Mouse (Mus musculus): ENCODE measurements around the gene Trim14. TPM values are rescaled to one million over a fixed set of nuclear protein-coding genes. Genes with fewer than 3 reads are reported as not detected.

The Trim14 gene
- total and polyA plus RNA-seq, 2 experiments from 2014 or later: 0.73 to 1.4 TPM

DNA sequence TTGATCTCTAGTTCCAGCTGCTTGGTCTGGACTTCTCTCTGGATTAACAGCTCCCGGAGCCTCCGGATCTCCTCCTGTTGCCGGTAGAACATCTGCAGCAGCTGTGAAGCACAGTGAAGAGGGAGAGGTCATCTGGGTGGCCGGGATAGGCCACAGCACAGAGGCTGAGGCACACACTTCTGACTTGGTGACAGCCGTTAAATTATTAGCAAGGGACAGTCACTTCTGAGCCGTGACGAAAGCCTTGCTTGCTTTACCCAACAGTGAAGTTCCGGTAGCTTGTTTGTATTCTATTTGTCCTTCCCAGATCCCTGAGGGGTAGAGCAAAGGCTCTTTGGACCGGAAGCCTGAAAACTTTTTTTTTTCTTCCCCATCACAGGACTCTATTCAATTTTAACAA is 3.2 kb upstream of the Trim14 start:
- ATAC-seq: no peak
- peaks cover 20% of the 10 kb centered on the region; the same call in 1 of the 2 replicates for H3K27me3 ChIP-seq (ENCODE audit: insufficient read depth, low read length)
- no peak overlapping the region for H3K4me3 ChIP-seq (ENCODE audit: low read depth, low read length)
- H3K36me3 ChIP-seq (ENCODE audit: insufficient read depth): peaks cover 12% of the 10 kb centered on the region
- TF ChIP-seq CTCF (IDR thresholded peaks at IDR 0.05; ENCODE audit: low read depth): no peak
- no peak for DNase-seq
- H3K4me2 ChIP-seq (ENCODE audit: low read depth): no peak overlapping the region
- H3K27ac ChIP-seq (ENCODE audit: low read depth, low read length): no peak overlapping the region
- H3K4me1 ChIP-seq (ENCODE audit: insufficient read depth): no peaks in the 10 kb centered on the region
- no peak overlapping the region for H3K9ac ChIP-seq
- WGBS: 81% methylated on average over 9 of the region's 9 CpGs
- no peaks in the 10 kb centered on the region for H3K9me3 ChIP-seq (ENCODE audit: low read length)

DNA sequence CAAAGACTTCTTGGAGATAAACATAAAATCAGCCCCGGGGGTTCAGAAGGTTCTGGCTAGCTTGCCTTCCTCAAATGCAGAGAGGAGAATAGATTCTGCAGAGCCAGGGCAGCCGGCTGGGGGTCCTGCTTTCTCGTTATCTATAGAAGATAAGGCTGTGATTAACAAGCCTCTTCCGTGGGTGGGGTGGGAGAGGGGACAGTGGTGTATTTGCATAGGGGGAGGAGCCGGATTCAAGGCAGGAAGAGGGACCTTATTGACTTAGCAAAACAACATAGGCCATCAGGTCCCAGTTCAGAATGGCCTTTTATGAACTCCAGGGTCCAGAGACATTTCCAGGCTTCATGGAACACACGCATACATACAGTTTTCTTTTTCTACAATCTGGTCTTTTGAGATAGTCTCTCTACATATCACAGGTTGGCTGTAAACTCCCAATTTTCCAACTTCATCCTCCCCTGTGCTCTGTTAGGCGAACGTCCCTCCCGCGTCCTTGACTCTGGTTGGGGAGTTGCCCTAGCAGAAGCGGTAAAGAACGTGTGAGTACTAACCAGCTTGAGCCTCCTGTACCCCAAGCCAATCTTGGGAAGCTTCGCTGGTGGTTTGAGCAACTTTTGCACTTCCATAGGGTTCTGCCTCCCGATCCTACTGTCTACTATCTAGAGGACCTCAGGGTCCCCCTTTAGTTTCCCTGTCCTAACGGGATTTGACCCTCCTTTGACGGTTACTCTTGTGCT is 679 bp downstream of the Trim14 start:
- no peak for TF ChIP-seq CTCF (IDR thresholded peaks at IDR 0.05; ENCODE audit: low read depth)
- H3K27ac ChIP-seq (ENCODE audit: low read depth, low read length): no peak overlapping the region
- no peaks in the 10 kb centered on the region; the same call in none of the 2 replicates for H3K36me3 ChIP-seq (ENCODE audit: insufficient read depth)
- no peak for DNase-seq
- 12% methylated on average over 16 of the region's 16 CpGs for WGBS
- peak overlapping the region; percentile 65 for H3K4me2 ChIP-seq (ENCODE audit: low read depth)
- no peaks in the 10 kb centered on the region for H3K9me3 ChIP-seq (ENCODE audit: low read length)
- H3K9ac ChIP-seq: peak overlapping the region; percentile 39; the same call in 1 of the 2 replicates
- H3K4me1 ChIP-seq (ENCODE audit: insufficient read depth): no peaks in the 10 kb centered on the region
- ATAC-seq: 0 out of 2 replicates have a peak, but pooled peaks have one; percentile 23
- peaks cover 20% of the 10 kb centered on the region; the same call in 1 of the 2 replicates for H3K27me3 ChIP-seq (ENCODE audit: insufficient read depth, low read length)
- peak overlapping the region; percentile 37 for H3K4me3 ChIP-seq (ENCODE audit: low read depth, low read length)

DNA sequence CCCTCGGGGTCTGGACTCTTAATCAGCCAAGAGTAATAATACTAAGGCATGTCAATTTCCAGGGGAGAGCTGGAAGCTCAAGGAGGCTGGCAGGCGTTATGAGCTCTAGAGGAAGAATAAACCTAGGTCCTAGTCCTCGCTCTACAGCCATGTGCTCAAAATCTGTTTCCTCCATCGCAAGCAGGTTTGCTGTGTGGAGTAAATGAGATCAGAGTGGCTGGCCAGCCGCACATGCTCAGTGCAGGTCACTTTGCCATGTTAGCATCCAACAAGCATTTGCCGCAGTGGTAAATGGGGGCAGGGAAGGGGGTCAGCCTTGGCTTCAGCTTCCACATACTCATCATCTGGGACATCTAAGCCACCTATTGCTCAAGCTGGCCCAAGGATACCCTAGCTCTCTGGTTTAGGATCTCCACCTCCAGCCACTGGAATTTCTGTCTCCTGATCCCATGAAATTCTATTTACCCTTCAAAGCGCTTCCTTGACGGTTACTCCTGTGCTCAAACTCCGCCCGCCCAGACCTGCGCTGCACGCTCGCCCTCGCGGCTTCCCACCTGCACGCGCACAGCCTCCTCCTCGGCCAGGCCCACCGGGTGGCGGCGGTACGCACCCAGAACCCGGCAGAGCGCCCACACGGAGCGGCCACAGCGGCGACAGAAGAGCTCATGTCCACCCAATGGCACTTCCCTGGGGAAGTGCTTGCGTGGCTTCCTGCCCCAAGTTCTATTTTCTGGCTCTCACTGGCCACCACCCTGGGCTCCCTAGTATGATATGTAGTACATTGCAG is 1.8 kb downstream of the Trim14 start:
- Histone ChIP-seq H3K27me3 (ENCODE audit: insufficient read depth, low read length) (peaks cover 20% of the 10 kb centered on the region; the same call in 1 of the 2 replicates), H3K36me3 (ENCODE audit: insufficient read depth) (no peaks in the 10 kb centered on the region; the same call in none of the 2 replicates), H3K4me2 (ENCODE audit: low read depth) (peak overlapping the region; percentile 40), H3K4me1 (ENCODE audit: insufficient read depth) (no peaks in the 10 kb centered on the region), H3K27ac (ENCODE audit: low read depth, low read length) (no peak overlapping the region), H3K9ac (no peak overlapping the region; the same call in 1 of the 2 replicates), H3K4me3 (ENCODE audit: low read depth, low read length) (peak overlapping the region; percentile 14; the same call in 1 of the 2 replicates), H3K9me3 (ENCODE audit: low read length) (no peaks in the 10 kb centered on the region)
- no peak for TF ChIP-seq CTCF (IDR thresholded peaks at IDR 0.05; ENCODE audit: low read depth)
- peak; percentile 24; the same call in 1 of the 2 replicates for ATAC-seq
- no peak for DNase-seq
- WGBS: 12% methylated on average over 29 of the region's 29 CpGs

DNA sequence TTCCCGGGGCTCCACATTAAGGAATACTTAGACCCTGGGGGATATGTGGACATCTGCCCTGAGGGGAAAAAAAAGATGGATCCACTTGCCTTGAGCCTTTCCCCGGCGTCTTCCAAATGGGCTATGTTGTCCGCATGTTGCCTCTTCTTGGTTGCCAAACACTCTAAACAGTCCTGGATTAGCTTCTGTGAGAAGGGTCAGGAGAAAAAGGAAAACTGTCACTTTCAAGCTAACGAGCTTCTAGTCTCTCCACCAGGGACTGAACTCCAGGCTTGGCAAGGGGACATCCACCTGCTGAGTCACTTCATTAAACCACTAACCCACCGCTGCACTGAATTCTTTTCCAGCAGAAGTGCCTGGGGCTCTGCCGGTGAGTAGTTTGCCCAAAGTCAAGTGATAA is 3.0 kb downstream of the Trim14 start:
- no peak for DNase-seq
- Histone ChIP-seq H3K36me3 (ENCODE audit: insufficient read depth) (no peaks in the 10 kb centered on the region; the same call in 1 of the 2 replicates), H3K27ac (ENCODE audit: low read depth, low read length) (no peak overlapping the region), H3K27me3 (ENCODE audit: insufficient read depth, low read length) (peaks cover 20% of the 10 kb centered on the region; the same call in 1 of the 2 replicates), H3K4me3 (ENCODE audit: low read depth, low read length) (no peak overlapping the region), H3K4me1 (ENCODE audit: insufficient read depth) (no peaks in the 10 kb centered on the region), H3K4me2 (ENCODE audit: low read depth) (no peak overlapping the region), H3K9me3 (ENCODE audit: low read length) (no peaks in the 10 kb centered on the region), H3K9ac (no peak overlapping the region)
- TF ChIP-seq CTCF (IDR thresholded peaks at IDR 0.05; ENCODE audit: low read depth): no peak
- no peak for ATAC-seq
- WGBS: 55% methylated on average over 7 of the region's 7 CpGs

DNA sequence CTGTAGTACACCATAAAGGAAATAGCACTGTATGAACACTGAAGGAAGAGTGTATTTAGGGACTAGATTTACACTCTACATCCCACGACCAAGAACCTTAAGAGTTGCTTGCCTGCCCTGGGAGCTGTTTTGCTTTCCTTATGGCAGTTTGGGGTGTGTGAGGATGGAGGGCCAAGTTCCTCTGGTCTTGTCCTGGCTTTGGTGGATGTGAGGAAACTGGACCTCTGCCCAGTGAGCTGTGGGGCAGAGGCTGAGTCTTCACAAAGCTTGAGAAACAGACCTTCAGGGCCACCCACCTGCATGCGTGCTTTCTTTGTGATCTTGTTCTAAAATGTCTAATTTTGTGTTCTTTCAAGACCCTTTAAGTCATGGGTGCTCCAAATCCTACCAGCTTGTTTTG is 3.4 kb downstream of the Trim14 start:
- peaks cover 20% of the 10 kb centered on the region; the same call in 1 of the 2 replicates for H3K27me3 ChIP-seq (ENCODE audit: insufficient read depth, low read length)
- H3K9ac ChIP-seq: no peak overlapping the region
- no peak overlapping the region for H3K27ac ChIP-seq (ENCODE audit: low read depth, low read length)
- no peaks in the 10 kb centered on the region for H3K9me3 ChIP-seq (ENCODE audit: low read length)
- H3K4me3 ChIP-seq (ENCODE audit: low read depth, low read length): no peak overlapping the region
- no peak for TF ChIP-seq CTCF (IDR thresholded peaks at IDR 0.05; ENCODE audit: low read depth)
- ATAC-seq: no peak
- no peak for DNase-seq
- no peaks in the 10 kb centered on the region for H3K36me3 ChIP-seq (ENCODE audit: insufficient read depth)
- WGBS: 82% methylated on average over 2 of the region's 2 CpGs
- H3K4me1 ChIP-seq (ENCODE audit: insufficient read depth): no peaks in the 10 kb centered on the region
- no peak overlapping the region for H3K4me2 ChIP-seq (ENCODE audit: low read depth)

DNA sequence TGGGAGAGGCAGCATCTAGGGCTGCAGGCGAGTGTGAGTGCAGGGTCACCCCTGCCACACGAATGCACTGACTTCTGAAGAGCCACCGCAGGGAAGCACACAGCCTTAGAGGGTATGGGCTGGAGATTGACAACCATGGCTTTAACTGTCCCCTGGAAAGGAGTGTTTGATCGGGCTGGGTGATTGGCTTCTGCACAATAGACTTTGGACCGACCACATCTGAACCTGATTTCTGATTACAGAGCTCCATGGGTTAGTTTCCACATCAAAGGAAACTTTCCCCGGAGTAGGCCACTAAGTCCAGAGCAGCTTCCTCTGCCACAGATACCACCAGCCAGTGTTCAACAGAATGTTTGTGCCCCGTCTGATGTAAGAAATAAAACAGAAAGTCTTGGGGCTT is 6.2 kb downstream of the Trim14 start:
- H3K4me1 ChIP-seq (ENCODE audit: insufficient read depth): no peaks in the 10 kb centered on the region
- DNase-seq (no peak), ATAC-seq (no peak)
- no peaks in the 10 kb centered on the region for H3K9me3 ChIP-seq (ENCODE audit: low read length)
- WGBS: 54% methylated on average over 7 of the region's 7 CpGs
- H3K4me2 ChIP-seq (ENCODE audit: low read depth): no peak overlapping the region
- H3K27me3 ChIP-seq (ENCODE audit: insufficient read depth, low read length): no peaks in the 10 kb centered on the region
- no peak overlapping the region for H3K9ac ChIP-seq
- H3K36me3 ChIP-seq (ENCODE audit: insufficient read depth): no peaks in the 10 kb centered on the region
- H3K27ac ChIP-seq (ENCODE audit: low read depth, low read length): no peak overlapping the region
- TF ChIP-seq CTCF (IDR thresholded peaks at IDR 0.05; ENCODE audit: low read depth): no peak
- H3K4me3 ChIP-seq (ENCODE audit: low read depth, low read length): no peak overlapping the region

DNA sequence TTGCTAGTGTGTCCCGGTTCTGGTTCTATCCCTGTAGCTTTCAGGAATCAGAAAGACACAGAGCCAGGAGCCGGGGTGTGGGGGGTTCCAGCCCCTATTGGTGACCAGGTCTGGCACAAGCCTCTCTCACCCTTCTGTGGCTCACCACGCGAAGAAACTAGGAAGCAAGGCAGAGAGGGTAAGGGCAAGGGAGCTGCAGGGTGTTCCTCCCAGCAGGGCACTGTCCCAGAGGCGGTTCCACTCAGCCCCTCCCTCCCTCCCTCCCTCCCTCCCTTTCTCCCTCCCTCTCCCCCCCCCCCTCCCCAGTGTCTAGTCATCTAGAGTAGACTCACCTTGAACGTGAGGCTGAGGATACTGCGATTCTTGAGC is 8.4 kb downstream of the Trim14 start:
- TF ChIP-seq CTCF (IDR thresholded peaks at IDR 0.05; ENCODE audit: low read depth): no peak
- ATAC-seq: no peak
- H3K9me3 ChIP-seq (ENCODE audit: low read length): no peaks in the 10 kb centered on the region
- WGBS: 2% methylated on average over 6 of the region's 7 CpGs
- no peak for DNase-seq
- H3K27ac ChIP-seq (ENCODE audit: low read depth, low read length): no peak overlapping the region
- H3K9ac ChIP-seq: no peak overlapping the region
- no peaks in the 10 kb centered on the region for H3K27me3 ChIP-seq (ENCODE audit: insufficient read depth, low read length)
- H3K36me3 ChIP-seq (ENCODE audit: insufficient read depth): no peaks in the 10 kb centered on the region
- no peak overlapping the region; the same call in 1 of the 2 replicates for H3K4me3 ChIP-seq (ENCODE audit: low read depth, low read length)
- H3K4me1 ChIP-seq (ENCODE audit: insufficient read depth): no peaks in the 10 kb centered on the region
- H3K4me2 ChIP-seq (ENCODE audit: low read depth): peak overlapping the region; percentile 38
